In the genomic region with DNA sequence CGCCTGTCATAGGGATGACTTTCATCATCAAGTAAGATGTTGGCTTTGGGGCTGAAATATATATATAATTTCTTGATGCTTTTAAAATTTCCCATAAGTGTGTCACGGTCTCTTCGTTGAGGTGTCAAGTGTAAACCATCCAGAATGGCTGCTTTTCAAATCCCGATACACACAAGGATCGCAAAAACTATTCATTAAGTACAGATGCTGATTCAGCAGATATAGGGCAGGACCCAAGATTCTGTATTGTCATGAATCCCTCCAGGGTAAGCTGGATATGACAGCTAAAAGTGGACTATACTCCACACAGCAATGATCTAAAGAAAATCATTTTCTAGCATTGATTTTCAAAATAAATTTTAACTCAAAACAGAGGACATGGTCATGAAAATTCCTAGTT, we compare ENCODE assay signal across 19 mouse cellular contexts.
"Had no signal": no experiment of that assay in that cellular context is flagged by ENCODE, and none has a peak within 500 bp of the region (broad histone marks: within the 10 kb centered on the region; RNA-seq: fewer than 3 reads in every experiment).

No protein-coding gene starts in this region.

- H3K9me3 ChIP-seq: midbrain, embryonic 10.5 days; midbrain, embryonic 12.5 days; neural tube, embryonic 13.5 days; neural tube, embryonic 15.5 days had no signal

- H3K36me3 ChIP-seq: midbrain, embryonic 10.5 days; midbrain, embryonic 12.5 days; neural tube, embryonic 13.5 days; neural tube, embryonic 15.5 days had no signal

- H3K9ac ChIP-seq: lung, embryonic 14.5 days; midbrain, embryonic 12.5 days; neural tube, embryonic 13.5 days; neural tube, embryonic 15.5 days had no signal

- H3K4me3 ChIP-seq: midbrain, embryonic 10.5 days; midbrain, embryonic 12.5 days; myocyte; neural tube, embryonic 13.5 days; neural tube, embryonic 15.5 days had no signal

- H3K4me2 ChIP-seq: lung, embryonic 14.5 days; midbrain, embryonic 12.5 days; neural tube, embryonic 13.5 days; neural tube, embryonic 15.5 days had no signal

- DNase-seq: lung, adult 18-20 months; lung, embryonic 14.5 days; lung, postnatal 10 days; lung, postnatal 4 days; midbrain, embryonic 14.5 days; retina, postnatal 1 day; right cerebral cortex, adult 18-20 months; right cerebral cortex, postnatal 25 days; right cerebral cortex, postnatal 4 days; spleen, adult 18-20 months; thymus, adult 18-20 months; thymus, postnatal 14 days; thymus, postnatal 36 days had no signal

- ATAC-seq: midbrain, embryonic 16.5 days had no signal

- H3K27ac ChIP-seq: midbrain, embryonic 10.5 days; midbrain, embryonic 12.5 days; neural tube, embryonic 13.5 days; neural tube, embryonic 15.5 days had no signal

- H3K4me1 ChIP-seq: midbrain, embryonic 10.5 days; midbrain, embryonic 12.5 days; neural tube, embryonic 15.5 days had no signal

- H3K27me3 ChIP-seq: midbrain, embryonic 12.5 days; neural tube, embryonic 13.5 days; neural tube, embryonic 15.5 days had no signal
